ENCODE assay signal across 21 mouse cellular contexts in genomic region chr1:155753411-155753810, GRCm38 (mm10). TPM values are rescaled to one million over a fixed set of nuclear protein-coding genes. Genes with fewer than 3 reads are reported as not detected.
DNase-seq lines count a peak whose midpoint lies in the region; ATAC-seq lines count a peak whose summit lies in the region.
"Had no signal": no experiment of that assay in that cellular context is flagged by ENCODE, and none has a peak within 500 bp of the region (broad histone marks: within the 10 kb centered on the region; RNA-seq: fewer than 3 reads in every experiment).

No protein-coding gene starts in this region.

- H3K27ac ChIP-seq in heart, embryonic 11.5 days (ENCODE audit: low read depth, low read length), result no peak overlapping the region
- no peak overlapping the region for H3K27ac ChIP-seq in midbrain, embryonic 11.5 days (ENCODE audit: low read depth, low read length)
- H3K27ac ChIP-seq in midbrain, embryonic 15.5 days, result no peak overlapping the region
- no peak overlapping the region for H3K27ac ChIP-seq in neural tube, embryonic 15.5 days (replicated peaks)

- DNase-seq in heart, adult 11 months, result peak; percentile 69
- DNase-seq in midbrain, embryonic 11.5 days (ENCODE audit: low spot score, missing footprints), result peak; percentile 80
- DNase-seq in neural tube, embryonic 10.5 days (ENCODE audit: extremely low spot score, low spot score), result peak; percentile 13
- DNase-seq: adrenal gland, adult 2 months; adrenal gland, adult 8-10 months; adrenal gland, postnatal 10 days; adrenal gland, postnatal 14 days; adrenal gland, postnatal 25 days; adrenal gland, postnatal 36 days; B cell, adult 2 months; cerebellum, adult 11 months; cerebellum, adult 11-12 months; cerebellum, adult 18-20 months had no signal

- 58% methylated on average over 9 of the region's 9 CpGs for WGBS in heart, embryonic 11.5 days (ENCODE audit: insufficient replicate concordance)
- WGBS in midbrain, embryonic 11.5 days, result 68% methylated on average over 9 of the region's 9 CpGs
- 77% methylated on average over 9 of the region's 9 CpGs for WGBS in midbrain, embryonic 15.5 days
- 76% methylated on average over 9 of the region's 9 CpGs for WGBS in neural tube, embryonic 15.5 days

- no peak for ATAC-seq in heart, embryonic 11.5 days (replicated peaks; ENCODE audit: insufficient number of reproducible peaks, low FRiP score, low TSS enrichment)
- no peak for ATAC-seq in midbrain, embryonic 11.5 days (ENCODE audit: low FRiP score)
- ATAC-seq in midbrain, embryonic 15.5 days (replicated peaks), result no peak
- ATAC-seq in neural tube, embryonic 15.5 days (ENCODE audit: low FRiP score), result no peak
- ATAC-seq: activated CD4-positive, CD25-positive, alpha-beta regulatory T cell, adult 4 months; CD4-positive, CD25-positive, alpha-beta regulatory T cell, adult 4 months; Patski had no signal

- peaks cover 48% of the 10 kb centered on the region for H3K27me3 ChIP-seq in heart, embryonic 11.5 days (ENCODE audit: control insufficient read depth, insufficient read depth, low read length)
- peaks cover 77% of the 10 kb centered on the region for H3K27me3 ChIP-seq in midbrain, embryonic 11.5 days (ENCODE audit: control insufficient read depth, insufficient read depth, low read length)
- H3K27me3 ChIP-seq in midbrain, embryonic 15.5 days (replicated peaks), result peaks cover 63% of the 10 kb centered on the region
- peaks cover 64% of the 10 kb centered on the region for H3K27me3 ChIP-seq in neural tube, embryonic 15.5 days (replicated peaks)

- no peaks in the 10 kb centered on the region for H3K36me3 ChIP-seq in heart, embryonic 11.5 days (ENCODE audit: control insufficient read depth, insufficient read depth, low read length)
- H3K36me3 ChIP-seq in midbrain, embryonic 11.5 days (ENCODE audit: control insufficient read depth, insufficient read depth, low read length), result no peaks in the 10 kb centered on the region
- H3K36me3 ChIP-seq in midbrain, embryonic 15.5 days (replicated peaks), result no peaks in the 10 kb centered on the region
- no peaks in the 10 kb centered on the region for H3K36me3 ChIP-seq in neural tube, embryonic 15.5 days
- H3K36me3 ChIP-seq: G1E had no signal

- H3K4me1 ChIP-seq in heart, embryonic 11.5 days (ENCODE audit: control insufficient read depth, insufficient read depth, low read length), result no peaks in the 10 kb centered on the region
- H3K4me1 ChIP-seq in midbrain, embryonic 11.5 days (ENCODE audit: control insufficient read depth, insufficient read depth, low read length), result peaks cover 3% of the 10 kb centered on the region
- H3K4me1 ChIP-seq in midbrain, embryonic 15.5 days, result no peaks in the 10 kb centered on the region
- no peaks in the 10 kb centered on the region for H3K4me1 ChIP-seq in neural tube, embryonic 15.5 days

- H3K9me3 ChIP-seq in heart, embryonic 11.5 days (replicated peaks; ENCODE audit: control insufficient read depth, low read length), result no peaks in the 10 kb centered on the region
- no peaks in the 10 kb centered on the region for H3K9me3 ChIP-seq in midbrain, embryonic 11.5 days (ENCODE audit: control insufficient read depth, low read length)
- no peaks in the 10 kb centered on the region for H3K9me3 ChIP-seq in midbrain, embryonic 15.5 days
- H3K9me3 ChIP-seq in neural tube, embryonic 15.5 days (replicated peaks), result no peaks in the 10 kb centered on the region
- H3K9me3 ChIP-seq: G1E had no signal

- H3K4me3 ChIP-seq in heart, embryonic 11.5 days (ENCODE audit: low read depth, low read length), result no peak overlapping the region
- no peak overlapping the region for H3K4me3 ChIP-seq in midbrain, embryonic 11.5 days (ENCODE audit: low read depth, low read length)
- no peak overlapping the region for H3K4me3 ChIP-seq in midbrain, embryonic 15.5 days
- H3K4me3 ChIP-seq in neural tube, embryonic 15.5 days (replicated peaks), result no peak overlapping the region

- H3K4me2 ChIP-seq in heart, embryonic 11.5 days, result no peak overlapping the region
- H3K4me2 ChIP-seq in midbrain, embryonic 11.5 days, result no peak overlapping the region
- no peak overlapping the region for H3K4me2 ChIP-seq in midbrain, embryonic 15.5 days
- no peak overlapping the region for H3K4me2 ChIP-seq in neural tube, embryonic 15.5 days

- no peak overlapping the region for H3K9ac ChIP-seq in heart, embryonic 11.5 days (ENCODE audit: low read depth, low read length)
- H3K9ac ChIP-seq in midbrain, embryonic 11.5 days (ENCODE audit: low read length), result no peak overlapping the region
- no peak overlapping the region for H3K9ac ChIP-seq in midbrain, embryonic 15.5 days
- no peak overlapping the region for H3K9ac ChIP-seq in neural tube, embryonic 15.5 days (replicated peaks)

RNA-seq across cellular contexts. Expression of gene Lhx4, which starts 1.9 kb away (rescaled TPM):
- not detected in 2 replicates for polyA plus RNA-seq in heart, embryonic 11.5 days (2014; fragmentation: Nextera tagmentation; extraction: Ambion mirVana)
- 1.7 and 2.2 TPM in 2 replicates for polyA plus RNA-seq in midbrain, embryonic 11.5 days (2014; fragmentation: Nextera tagmentation; extraction: Ambion mirVana)
- polyA plus RNA-seq in midbrain, embryonic 15.5 days (2015; fragmentation: Nextera tagmentation; extraction: Ambion mirVana), result 1.5 and 1.6 TPM in 2 replicates
- 3.5 and 5.0 TPM in 2 replicates for polyA plus RNA-seq in neural tube, embryonic 15.5 days (2015; fragmentation: Nextera tagmentation; extraction: Ambion mirVana)
- polyA plus RNA-seq: C2C12, G1E, Patski had no signal

RNA-seq across cellular contexts. Expression of gene Qsox1, which starts 59.3 kb away (rescaled TPM):
- 10.7 and 12.1 TPM in 2 replicates for polyA plus RNA-seq in heart, embryonic 11.5 days (2014; fragmentation: Nextera tagmentation; extraction: Ambion mirVana)
- 6.6 and 6.8 TPM in 2 replicates for polyA plus RNA-seq in midbrain, embryonic 11.5 days (2014; fragmentation: Nextera tagmentation; extraction: Ambion mirVana)
- polyA plus RNA-seq in midbrain, embryonic 15.5 days (2015; fragmentation: Nextera tagmentation; extraction: Ambion mirVana), result 21.7 and 22.6 TPM in 2 replicates
- 20.4 and 22.7 TPM in 2 replicates for polyA plus RNA-seq in neural tube, embryonic 15.5 days (2015; fragmentation: Nextera tagmentation; extraction: Ambion mirVana)

Comparison
In these comparisons a context has a peak if more than half of its experiments do, and no peak if none do; other contexts are left out.
1. DNase-seq: peak in every context shown above with its lines; median percentile 80 in midbrain, embryonic 11.5 days; 69 in heart, adult 11 months; 13 in neural tube, embryonic 10.5 days.